Mouse (Mus musculus) hindbrain, postnatal 0 days (tissue): ENCODE measurements around the gene Birc2. TPM values are rescaled to one million over a fixed set of nuclear protein-coding genes. Genes with fewer than 3 reads are reported as not detected.

Source experiments
- ATAC-seq: fragments of 200-750 bp; cut with Nextera tagmentation; 2 replicates; pipeline ENCODE4 v1.8.0; 2017; ENCODE audit warnings: mild to moderate bottlenecking, moderate TSS enrichment, moderate library complexity
- DNase-seq: peaks from one replicate; pipeline ENCODE4 v3.0.0-alpha.2; 2015; ENCODE audit warnings: low spot score
- H3K27ac ChIP-seq: fragments of 300-500 bp; sonication (generic); 2 replicates; pipeline ENCODE4 v1.5.1; 2014; ENCODE audit warnings: mild to moderate bottlenecking
- H3K27me3 ChIP-seq: fragments of 300-500 bp; sonication (generic); 2 replicates; pipeline ENCODE4 v1.6.1; 2014; ENCODE audit warnings: low read length, mixed read lengths; ENCODE audit not compliant: insufficient read depth
- H3K36me3 ChIP-seq: fragments of 300-500 bp; sonication (generic); 2 replicates; pipeline ENCODE4 v1.6.1; 2014; ENCODE audit warnings: low read length, mixed read lengths; ENCODE audit not compliant: insufficient read depth
- H3K4me1 ChIP-seq: fragments of 300-500 bp; sonication (generic); 2 replicates; pipeline ENCODE4 v1.6.1; 2014; ENCODE audit warnings: antibody characterized with exemption, low read length, mixed read lengths; ENCODE audit not compliant: insufficient read depth
- H3K4me2 ChIP-seq: fragments of 300-500 bp; sonication (generic); 2 replicates; pipeline ENCODE4 v1.6.1; 2014; ENCODE audit warnings: low read depth, mild to moderate bottlenecking, low read length, moderate library complexity, mixed read lengths
- H3K4me3 ChIP-seq: fragments of 300-500 bp; sonication (generic); 2 replicates; pipeline ENCODE4 v1.5.1; 2014; ENCODE audit warnings: low read length
- H3K9ac ChIP-seq: fragments of 300-500 bp; sonication (generic); replicated peaks from 2 replicates; pipeline ENCODE4 v1.6.1; 2014; ENCODE audit warnings: mild to moderate bottlenecking, low read length, moderate library complexity, mixed read lengths
- H3K9me3 ChIP-seq: fragments of 300-500 bp; sonication (generic); 2 replicates; pipeline ENCODE4 v1.6.1; 2016; ENCODE audit warnings: low read length, mixed read lengths
- CTCF ChIP-seq: IDR thresholded peaks from 2 replicates; pipeline ENCODE4 v1.5.1; 2016; ENCODE audit warnings: antibody characterized with exemption, control low read depth, low read depth
- WGBS: fragments of 180-500 bp; shearing (Covaris S2); extraction: QIAGEN DNeasy Blood & Tissue Kit; methylation state at CpG from one replicate; pipeline ENCODE4 v1.1.7; 2014; 5-methylcytosine and 5-hydroxymethylcytosine counted together
- microRNA-seq, 2 experiments: library from miRNA; unstranded; fragments of <30 nt; microRNA quantifications; one replicate each; pipeline ENCODE4; 2016
- polyA plus RNA-seq: library from polyadenylated mRNA; unstranded; fragments of >200 nt; fragmentation: Nextera tagmentation; extraction: Ambion mirVana; gene quantifications from 2 replicates; pipeline ENCODE4 v1.2.1, GENCODE M21; 2015
- total RNA-seq: library from RNA; depleted of rRNA; stranded (reverse); fragments of >200 nt; gene quantifications from 2 replicates; pipeline ENCODE4 v1.2.3, GENCODE M21; 2014; rRNA removed

Gene Birc2
- total and polyA plus RNA-seq, 2 experiments from 2014 or later: 29.5 to 33.7 TPM

- Histone ChIP-seq H3K4me2 (no peak overlapping the region), H3K4me3 (no peak overlapping the region), H3K36me3 (no peaks in the 10 kb centered on the region), H3K27me3 (no peaks in the 10 kb centered on the region), H3K9ac (no peak overlapping the region), H3K9me3 (no peaks in the 10 kb centered on the region), H3K4me1 (no peaks in the 10 kb centered on the region), H3K27ac (no peak overlapping the region)
- ATAC-seq (no peak), DNase-seq (no peak)
- 90% methylated on average over 10 of the region's 10 CpGs for WGBS
- no peak for TF ChIP-seq CTCF
These were observed 62.3 kb downstream of the Birc2 start for GRCm38 (mm10) chr9:7774538-7774937.

- Histone ChIP-seq H3K4me3 (no peak overlapping the region), H3K27ac (no peak overlapping the region), H3K27me3 (no peaks in the 10 kb centered on the region), H3K4me1 (no peaks in the 10 kb centered on the region), H3K36me3 (no peaks in the 10 kb centered on the region; the same call in 1 of the 2 replicates), H3K9me3 (no peaks in the 10 kb centered on the region), H3K9ac (no peak overlapping the region), H3K4me2 (no peak overlapping the region)
- no peak for TF ChIP-seq CTCF
- DNase-seq (no peak), ATAC-seq (no peak)
- 91% methylated on average over 5 of the region's 5 CpGs for WGBS
These were observed 63.2 kb downstream of the Birc2 start for GRCm38 (mm10) chr9:7773686-7774085.

GRCm38 (mm10) chr9:7772773-7773454 is 64.0 kb downstream of the Birc2 start:
- H3K4me2 ChIP-seq: no peak overlapping the region
- H3K9ac ChIP-seq: no peak overlapping the region
- DNase-seq: no peak
- 57% methylated on average over 4 of the region's 4 CpGs for WGBS
- no peak overlapping the region for H3K27ac ChIP-seq
- H3K9me3 ChIP-seq: no peaks in the 10 kb centered on the region
- no peaks in the 10 kb centered on the region for H3K27me3 ChIP-seq
- no peak for TF ChIP-seq CTCF
- H3K4me1 ChIP-seq: no peaks in the 10 kb centered on the region
- H3K4me3 ChIP-seq: no peak overlapping the region
- no peaks in the 10 kb centered on the region; the same call in 1 of the 2 replicates for H3K36me3 ChIP-seq
- ATAC-seq: peak; percentile 50; the same call in 1 of the 2 replicates

- Histone ChIP-seq H3K9ac (no peak overlapping the region), H3K27ac (no peak overlapping the region), H3K36me3 (no peaks in the 10 kb centered on the region; the same call in 1 of the 2 replicates), H3K4me3 (no peak overlapping the region), H3K27me3 (no peaks in the 10 kb centered on the region), H3K4me2 (no peak overlapping the region), H3K4me1 (no peaks in the 10 kb centered on the region), H3K9me3 (no peaks in the 10 kb centered on the region)
- no peak for TF ChIP-seq CTCF
- ATAC-seq: no peak
- WGBS: 80% methylated on average over 2 of the region's 2 CpGs
- DNase-seq: no peak
These were observed 64.5 kb downstream of the Birc2 start for GRCm38 (mm10) chr9:7772361-7772760.

- TF ChIP-seq CTCF: no peak
- DNase-seq: no peak
- H3K4me3 ChIP-seq: no peak overlapping the region
- ATAC-seq: no peak
- no peaks in the 10 kb centered on the region for H3K27me3 ChIP-seq
- 80% methylated on average over 5 of the region's 5 CpGs for WGBS
- no peak overlapping the region for H3K4me2 ChIP-seq
- H3K9ac ChIP-seq: no peak overlapping the region
- no peaks in the 10 kb centered on the region for H3K9me3 ChIP-seq
- 0 out of 2 replicates have a peak, but pooled peaks cover 3% of the 10 kb centered on the region for H3K4me1 ChIP-seq
- H3K27ac ChIP-seq: no peak overlapping the region
- H3K36me3 ChIP-seq: no peaks in the 10 kb centered on the region; the same call in 1 of the 2 replicates
These were observed 67.4 kb downstream of the Birc2 start for GRCm38 (mm10) chr9:7769491-7769890.

GRCm38 (mm10) chr9:7769081-7769480 is 67.8 kb downstream of the Birc2 start:
- DNase-seq (no peak), ATAC-seq (no peak)
- Histone ChIP-seq H3K27ac (no peak overlapping the region), H3K9me3 (no peaks in the 10 kb centered on the region), H3K4me2 (no peak overlapping the region), H3K27me3 (no peaks in the 10 kb centered on the region), H3K9ac (no peak overlapping the region), H3K4me1 (0 out of 2 replicates have a peak, but pooled peaks cover 3% of the 10 kb centered on the region), H3K4me3 (no peak overlapping the region), H3K36me3 (no peaks in the 10 kb centered on the region; the same call in 1 of the 2 replicates)
- WGBS: 58% methylated on average over 4 of the region's 4 CpGs
- TF ChIP-seq CTCF: no peak

Small RNAs within 50 kb of the gene (microRNA-seq; reads per million reads assigned to microRNA genes)
- 1.1 to 2.1 reads per million in 2 experiments for gene Mir5618

Other genes with a start within 250 kb of the Birc2 start
- gene Mmp20, start 208.8 kb downstream of the Birc2 start, total RNA-seq: not detected in 2 replicates
- not detected in 2 replicates for gene Mmp20, start 208.8 kb downstream of the Birc2 start, polyA plus RNA-seq
- gene Mmp7, start 145.0 kb downstream of the Birc2 start, total RNA-seq: not detected in 2 replicates
- gene Mmp7, start 145.0 kb downstream of the Birc2 start, polyA plus RNA-seq: not detected in 2 replicates
- 20.9 and 24.7 TPM in 2 replicates for gene Tmem123, start 73.0 kb downstream of the Birc2 start, total RNA-seq
- gene Tmem123, start 73.0 kb downstream of the Birc2 start, polyA plus RNA-seq: 18.8 and 18.9 TPM in 2 replicates
- 3.5 and 4.0 TPM in 2 replicates for gene Birc3, start 36.1 kb upstream of the Birc2 start, total RNA-seq
- gene Birc3, start 36.1 kb upstream of the Birc2 start, polyA plus RNA-seq: 1.4 and 1.5 TPM in 2 replicates
- 10.9 and 22.2 TPM in 2 replicates for gene Yap1, start 167.5 kb upstream of the Birc2 start, total RNA-seq
- gene Yap1, start 167.5 kb upstream of the Birc2 start, polyA plus RNA-seq: 6.3 and 6.7 TPM in 2 replicates
- gene Cfap300, start 205.8 kb upstream of the Birc2 start, total RNA-seq: 11.1 and 13.5 TPM in 2 replicates
- 10.3 and 10.6 TPM in 2 replicates for gene Cfap300, start 205.8 kb upstream of the Birc2 start, polyA plus RNA-seq